Mouse (Mus musculus) embryonic facial prominence, embryonic 14.5 days (tissue): Measurements from ENCODE around the gene Tbpl2. TPM values are rescaled to one million over a fixed set of nuclear protein-coding genes. Genes with fewer than 3 reads are reported as not detected.

Experiments
- ATAC-seq: fragments of 200-750 bp; cut with Nextera tagmentation; 2 replicates; pipeline ENCODE4 v1.8.0; 2017; ENCODE audit warnings: low read depth, moderate number of reproducible peaks, moderate TSS enrichment
- DNase-seq: peaks from one replicate; pipeline ENCODE4 v3.0.0-alpha.2; 2015; ENCODE audit warnings: low spot score
- H3K27ac ChIP-seq: fragments of 300-500 bp; sonication (generic); replicated peaks from 2 replicates; pipeline ENCODE4 v1.5.1; 2014; ENCODE audit warnings: low read depth, mild to moderate bottlenecking, low read length, moderate library complexity
- H3K27me3 ChIP-seq: fragments of 300-500 bp; sonication (generic); replicated peaks from 2 replicates; pipeline ENCODE4 v1.6.1; 2014; ENCODE audit warnings: low read length; ENCODE audit not compliant: control insufficient read depth, insufficient read depth
- H3K36me3 ChIP-seq: fragments of 300-500 bp; sonication (generic); 2 replicates; pipeline ENCODE4 v1.6.1; 2014; ENCODE audit warnings: low read length, mixed read lengths; ENCODE audit not compliant: control insufficient read depth, insufficient read depth
- H3K4me1 ChIP-seq: fragments of 300-500 bp; sonication (generic); 2 replicates; pipeline ENCODE4 v1.6.1; 2014; ENCODE audit warnings: antibody characterized with exemption, low read length; ENCODE audit not compliant: control insufficient read depth, insufficient read depth
- H3K4me2 ChIP-seq: fragments of 300-500 bp; sonication (generic); 2 replicates; pipeline ENCODE4 v1.6.1; 2014; ENCODE audit warnings: low read depth, mild to moderate bottlenecking, low read length, moderate library complexity, mixed read lengths
- H3K4me3 ChIP-seq: fragments of 300-500 bp; sonication (generic); 2 replicates; pipeline ENCODE4 v1.5.1; 2014; ENCODE audit warnings: low read depth, mild to moderate bottlenecking, low read length
- H3K9ac ChIP-seq: fragments of 300-500 bp; sonication (generic); 2 replicates; pipeline ENCODE4 v1.6.1; 2014; ENCODE audit warnings: low read depth, mild to moderate bottlenecking, low read length, moderate library complexity, mixed read lengths
- H3K9me3 ChIP-seq: fragments of 300-500 bp; sonication (generic); 2 replicates; pipeline ENCODE4 v1.6.1; 2016; ENCODE audit warnings: low read length; ENCODE audit not compliant: control insufficient read depth
- WGBS: fragments of 180-500 bp; shearing (Covaris S2); extraction: QIAGEN DNeasy Blood & Tissue Kit; methylation state at CpG from one replicate; pipeline ENCODE4 v1.1.7; 2014; 5-methylcytosine and 5-hydroxymethylcytosine counted together
- polyA plus RNA-seq: library from polyadenylated mRNA; unstranded; fragments of >200 nt; fragmentation: Nextera tagmentation; extraction: Ambion mirVana; gene quantifications from 2 replicates; pipeline ENCODE4 v1.2.1, GENCODE M21; 2014

The Tbpl2 gene
- polyA plus RNA-seq, 1 experiment from 2014 or later = not detected

DNA sequence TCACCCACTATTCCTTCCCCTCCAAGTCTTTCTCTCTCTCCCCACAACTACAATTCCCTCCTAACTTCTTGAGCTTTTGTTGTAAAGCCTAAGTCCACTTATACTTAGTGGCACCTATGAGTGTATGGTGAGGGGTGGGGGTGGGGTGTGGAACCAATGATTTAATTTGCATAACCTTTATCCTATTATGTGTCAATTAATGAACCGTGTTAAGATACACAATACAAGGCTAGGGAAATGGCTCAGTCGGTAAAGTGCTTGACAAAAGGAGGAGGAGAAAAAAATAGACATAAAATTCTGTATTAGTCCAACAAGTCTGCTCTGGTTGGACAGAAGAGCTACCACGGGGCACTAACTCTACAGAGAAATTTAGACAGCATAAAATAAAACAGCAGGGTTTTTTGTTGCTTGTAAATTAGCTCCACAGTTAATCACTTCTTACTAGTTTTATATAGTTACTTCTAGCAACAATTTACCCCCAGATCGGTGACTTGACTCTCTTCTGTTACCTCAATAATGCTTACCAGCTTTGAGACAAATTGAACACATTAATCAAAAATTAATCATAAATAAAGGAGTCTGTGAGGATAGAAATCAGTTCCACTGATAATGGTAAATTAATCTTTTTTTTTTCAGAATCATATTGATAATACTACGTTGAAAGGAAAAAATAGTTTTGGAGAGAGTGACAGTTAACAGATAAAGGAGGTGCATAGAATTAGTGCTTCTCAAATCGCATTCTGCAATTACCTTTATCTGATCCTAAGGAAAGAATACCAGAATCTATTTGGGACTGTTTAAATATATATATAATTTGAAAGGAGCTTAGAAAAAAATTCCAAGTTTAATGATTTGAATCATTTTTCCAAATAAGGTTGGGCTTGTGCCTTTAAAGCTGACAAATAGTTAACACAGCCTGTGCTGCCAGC lies 48.6 kb downstream of the Tbpl2 start:
- peak overlapping the region; percentile 37 for H3K4me3 ChIP-seq
- no peaks in the 10 kb centered on the region for H3K9me3 ChIP-seq
- no peaks in the 10 kb centered on the region for H3K36me3 ChIP-seq
- WGBS = 58% methylated on average over 6 of the region's 6 CpGs
- DNase-seq (no peak), ATAC-seq (no peak)
- no peaks in the 10 kb centered on the region for H3K27me3 ChIP-seq
- peak overlapping the region; percentile 57 for H3K4me2 ChIP-seq
- no peaks in the 10 kb centered on the region for H3K4me1 ChIP-seq
- H3K27ac ChIP-seq = no peak overlapping the region
- H3K9ac ChIP-seq = peak overlapping the region; percentile 40; the same call in 1 of the 2 replicates

DNA sequence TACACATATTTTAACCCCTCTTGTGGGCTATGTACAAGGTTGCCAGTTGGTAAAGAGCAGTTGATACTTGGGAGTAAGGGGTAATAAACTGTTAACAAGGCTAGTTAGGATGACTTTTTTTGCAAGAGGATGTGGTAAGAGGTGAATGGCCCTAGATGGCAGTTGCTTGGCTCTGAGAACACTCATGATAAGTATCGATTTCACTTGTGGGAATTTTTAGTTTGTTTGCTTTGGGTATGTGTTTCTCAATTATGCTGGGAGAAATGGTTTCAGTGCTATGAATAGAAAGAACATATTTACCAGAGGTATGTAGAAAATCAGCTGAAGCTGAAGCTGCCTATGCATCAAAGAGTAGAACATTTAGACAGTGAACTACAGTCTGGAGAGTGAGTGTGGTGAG lies 53.5 kb downstream of the Tbpl2 start:
- Histone ChIP-seq H3K27ac (no peak overlapping the region), H3K9ac (no peak overlapping the region), H3K27me3 (no peaks in the 10 kb centered on the region), H3K4me1 (no peaks in the 10 kb centered on the region), H3K4me3 (no peak overlapping the region), H3K9me3 (no peaks in the 10 kb centered on the region), H3K4me2 (no peak overlapping the region), H3K36me3 (no peaks in the 10 kb centered on the region)
- ATAC-seq = no peak
- WGBS = 93% methylated on average over 1 of the region's 1 CpGs
- no peak for DNase-seq

DNA sequence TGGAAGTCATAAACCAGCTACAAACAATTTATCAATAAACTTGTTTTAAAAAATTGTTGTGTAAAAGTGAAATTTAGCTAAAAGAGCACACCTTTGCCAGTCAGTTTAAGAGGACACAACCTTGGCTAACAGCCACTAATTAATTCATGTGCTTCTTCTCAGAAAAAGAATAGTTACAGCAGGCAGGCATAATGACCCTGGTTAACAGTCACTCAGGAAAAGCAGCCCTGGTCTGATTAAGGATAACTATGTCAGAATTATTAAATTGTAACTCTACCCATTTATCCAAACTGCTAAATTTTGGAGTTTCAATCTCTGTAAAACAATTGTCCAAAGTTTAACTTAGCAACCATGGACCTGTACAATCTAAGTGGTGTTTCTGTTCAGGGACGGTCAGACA lies 55.9 kb downstream of the Tbpl2 start:
- Histone ChIP-seq H3K4me1 (no peaks in the 10 kb centered on the region), H3K9ac (no peak overlapping the region), H3K9me3 (no peaks in the 10 kb centered on the region), H3K27me3 (no peaks in the 10 kb centered on the region), H3K36me3 (no peaks in the 10 kb centered on the region), H3K4me2 (no peak overlapping the region), H3K27ac (no peak overlapping the region), H3K4me3 (no peak overlapping the region)
- 85% methylated on average over 1 of the region's 1 CpGs for WGBS
- DNase-seq = no peak
- no peak for ATAC-seq

Other genes with a start within 250 kb of the Tbpl2 start
- 1.7 and 2.2 TPM in 2 replicates for gene Hnmt, start 47.2 kb downstream of the Tbpl2 start, polyA plus RNA-seq
- not detected in 2 replicates for gene Il1f8, start 56.6 kb upstream of the Tbpl2 start, polyA plus RNA-seq
- gene Il1f9, start 89.9 kb upstream of the Tbpl2 start, polyA plus RNA-seq = 0.63 TPM in 1 of 2 replicates, not detected in the other
- gene Il1f6, start 118.8 kb upstream of the Tbpl2 start, polyA plus RNA-seq = 0.38 TPM in 1 of 2 replicates, not detected in the other
- gene Il1f5, start 180.4 kb upstream of the Tbpl2 start, polyA plus RNA-seq = 2.4 and 3.5 TPM in 2 replicates
- gene Il1f10, start 194.6 kb upstream of the Tbpl2 start, polyA plus RNA-seq = not detected in 2 replicates
- 1.9 and 2.3 TPM in 2 replicates for gene Il1rn, start 240.3 kb upstream of the Tbpl2 start, polyA plus RNA-seq